Mouse (Mus musculus) bone marrow, adult 2 months (tissue): ENCODE measurements around the gene Nudt6. TPM values are rescaled to one million over a fixed set of nuclear protein-coding genes. Genes with fewer than 3 reads are reported as not detected.
A peak's percentile ranks its signal among the peaks of the same experiment; 100 is the strongest.

Experiments used
- H3K27ac ChIP-seq: fragments of 200-500 bp; 2 replicates; pipeline ENCODE4 v1.5.1; 2012; ENCODE audit warnings: low read depth, mild to moderate bottlenecking, control low read depth, inconsistent platforms, low read length; ENCODE audit not compliant: control insufficient read depth, poor library complexity, insufficient read depth
- H3K4me1 ChIP-seq: fragments of 200-500 bp; 2 replicates; pipeline ENCODE4 v1.6.1; 2011; ENCODE audit warnings: low read length; ENCODE audit not compliant: control insufficient read depth, insufficient read depth
- H3K4me3 ChIP-seq: fragments of 200-500 bp; replicated peaks from 2 replicates; pipeline ENCODE3; 2011; ENCODE audit warnings: mild to moderate bottlenecking, low read depth, low read length, control low read depth; ENCODE audit not compliant: control insufficient read depth
- CTCF ChIP-seq: fragments of 200-500 bp; IDR thresholded peaks from 2 replicates; pipeline ENCODE4 v1.5.1; 2011; ENCODE audit warnings: low read length, control low read depth; ENCODE audit not compliant: control insufficient read depth, insufficient read depth
- POLR2A ChIP-seq: fragments of 200-500 bp; IDR thresholded peaks from 2 replicates; pipeline ENCODE4 v1.6.1; 2011; ENCODE audit warnings: low read depth, mild to moderate bottlenecking, control low read depth, low read length, borderline replicate concordance; ENCODE audit not compliant: control insufficient read depth
- WGBS: fragments of 180-500 bp; shearing (Covaris S2); methylation state at CpG from one replicate; pipeline ENCODE4 v1.1.7; 2018; 5-methylcytosine and 5-hydroxymethylcytosine counted together
- polyA plus RNA-seq: library from polyadenylated mRNA; stranded (reverse); fragments of >200 nt; gene quantifications from 2 replicates; pipeline ENCODE4 v1.2.4, GENCODE M21; 2011; ENCODE audit warnings: low replicate concordance; ENCODE audit not compliant: missing spikeins, insufficient read depth, insufficient read length

Gene Nudt6
- polyA plus RNA-seq, 1 experiment, result 7.3 TPM

GRCm38 (mm10) chr3:37420641-37421040, 630 bp upstream of the Nudt6 start:
- WGBS, result 0% methylated on average over 24 of the region's 24 CpGs
- H3K4me3 ChIP-seq, result peak overlapping the region; percentile 95
- TF ChIP-seq POLR2A (no peak), CTCF (no peak)
- peak overlapping the region; percentile 87 for H3K27ac ChIP-seq
- no peaks in the 10 kb centered on the region for H3K4me1 ChIP-seq

DNA sequence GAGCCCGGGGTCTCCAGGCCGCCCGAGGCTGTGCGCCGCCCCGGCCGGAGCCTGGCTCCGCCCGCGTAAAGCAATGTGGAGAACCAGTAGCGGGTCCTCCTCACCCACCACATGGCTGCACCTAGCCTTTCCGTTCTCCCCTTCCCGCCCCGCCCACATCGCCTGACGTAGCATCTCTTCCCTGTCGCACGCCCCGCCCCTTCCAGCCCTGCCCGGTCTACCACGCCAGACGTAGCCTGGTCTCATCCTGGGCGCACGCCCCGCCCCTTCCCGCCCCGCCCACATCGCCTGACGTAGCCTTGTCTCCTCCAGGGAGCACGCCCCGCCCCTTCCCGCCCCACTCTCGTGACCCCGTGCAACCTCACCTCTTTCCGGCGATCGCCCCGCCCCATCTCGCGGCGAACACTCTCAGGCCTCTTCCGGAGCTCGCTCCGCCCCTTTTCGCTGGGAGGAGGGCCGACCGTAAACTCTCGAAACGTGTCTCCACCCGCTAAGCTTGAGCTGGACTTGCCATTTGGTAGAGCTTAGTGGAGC, 486 bp downstream of the Nudt6 start, which contains the start of gene Spata5:
Gene Spata5, plus strand, starts transcription at position 439 of the 534 bp plus-strand sequence.
- Histone ChIP-seq H3K4me1 (no peaks in the 10 kb centered on the region), H3K27ac (peak within 1 kb of the TSS; percentile 92), H3K4me3 (peak within 1 kb of the TSS; percentile 95)
- under 1% methylated on average over 50 of the region's 50 CpGs for WGBS
- no peak for TF ChIP-seq CTCF
- TF ChIP-seq POLR2A, result peak; percentile 86

DNA sequence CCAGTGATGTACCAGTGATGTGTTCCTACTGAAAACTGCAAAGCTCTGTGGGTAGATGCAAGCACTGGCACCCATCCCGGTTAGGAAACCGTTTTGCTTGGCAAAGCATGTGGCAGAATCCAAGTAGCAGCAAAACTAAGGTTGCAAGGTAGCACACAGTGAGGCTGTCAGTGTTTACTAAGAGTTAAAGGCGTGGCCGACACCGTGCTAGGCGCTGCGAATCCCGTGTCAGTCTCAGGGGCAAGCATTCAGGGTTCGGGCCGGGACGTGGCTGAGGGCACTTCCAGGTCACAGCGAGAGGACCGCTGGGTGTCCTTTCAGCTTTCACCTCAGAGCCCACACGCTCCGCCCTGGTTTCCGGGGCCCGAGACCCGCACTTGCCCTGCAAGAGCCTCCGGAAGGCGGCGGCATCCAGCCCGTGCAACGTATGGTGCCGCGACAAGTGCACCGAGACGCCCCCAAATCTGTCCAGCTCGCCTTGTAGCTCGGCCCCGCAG, 1.0 kb downstream of the Nudt6 start:
- no peaks in the 10 kb centered on the region for H3K4me1 ChIP-seq
- H3K27ac ChIP-seq, result peak overlapping the region; percentile 92
- peak overlapping the region; percentile 73 for H3K4me3 ChIP-seq
- under 1% methylated on average over 30 of the region's 30 CpGs for WGBS
- TF ChIP-seq POLR2A (0 out of 2 replicates have a peak, but pooled peaks have one; percentile 42), CTCF (0 out of 2 replicates have a peak, but pooled peaks have one; percentile 7)

DNA sequence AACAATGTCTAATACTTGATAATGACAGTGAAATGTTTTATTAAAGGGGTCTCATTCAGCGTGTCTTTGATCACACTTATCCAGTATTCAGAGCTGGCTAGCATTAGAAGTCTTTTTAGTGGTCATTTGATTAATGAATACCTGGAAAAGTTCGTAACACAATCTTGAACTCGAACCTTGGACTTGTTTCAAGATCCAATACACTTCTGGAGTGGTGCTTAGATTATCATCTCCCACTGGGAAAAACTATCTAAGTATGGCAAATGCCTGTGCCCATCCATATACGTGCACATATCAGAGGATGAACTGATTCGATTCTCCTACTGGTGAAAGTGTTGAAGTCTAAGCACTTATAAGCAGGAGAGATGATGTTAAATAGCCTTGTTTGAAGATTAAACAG, 1.7 kb downstream of the Nudt6 start:
- no peak for TF ChIP-seq POLR2A
- TF ChIP-seq CTCF, result no peak
- WGBS, result 65% methylated on average over 5 of the region's 5 CpGs
- Histone ChIP-seq H3K27ac (no peak overlapping the region), H3K4me3 (no peak overlapping the region), H3K4me1 (no peaks in the 10 kb centered on the region)

- WGBS, result 54% methylated on average over 14 of the region's 14 CpGs
- no peak for TF ChIP-seq POLR2A
- TF ChIP-seq CTCF, result no peak
- Histone ChIP-seq H3K4me3 (no peak overlapping the region), H3K4me1 (no peaks in the 10 kb centered on the region), H3K27ac (no peak overlapping the region)
Measured at GRCm38 (mm10) chr3:37414413-37414960, 5.5 kb downstream of the Nudt6 start.

DNA sequence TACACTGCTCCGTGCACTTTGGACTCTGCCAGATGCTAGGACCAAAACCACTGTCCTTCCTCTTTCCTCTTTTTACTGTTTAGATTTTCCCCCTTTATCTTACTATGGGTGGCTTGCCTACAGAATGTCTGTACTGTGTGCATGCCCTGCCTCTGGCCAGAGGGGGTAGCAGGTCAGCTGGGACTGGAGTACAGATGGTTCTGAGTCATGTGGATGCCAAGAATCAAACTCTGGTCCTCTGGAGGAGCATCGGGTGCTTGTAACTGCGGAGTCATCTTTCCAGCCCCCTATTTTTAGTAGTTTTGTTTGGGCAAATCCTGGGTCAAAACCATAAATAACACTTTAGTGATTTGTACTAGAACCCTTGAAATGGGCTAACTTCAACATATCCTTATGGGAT, 6.6 kb downstream of the Nudt6 start:
- 82% methylated on average over 3 of the region's 3 CpGs for WGBS
- TF ChIP-seq POLR2A (no peak), CTCF (no peak)

GRCm38 (mm10) chr3:37407598-37407997, 12.4 kb downstream of the Nudt6 start:
- H3K4me3 ChIP-seq, result no peak overlapping the region
- TF ChIP-seq POLR2A (no peak), CTCF (no peak)
- H3K4me1 ChIP-seq, result no peaks in the 10 kb centered on the region
- H3K27ac ChIP-seq, result no peak overlapping the region

More for the DNA sequence above, 6.6 kb downstream of the Nudt6 start:
- no peak overlapping the region for H3K4me3 ChIP-seq
- H3K4me1 ChIP-seq, result no peaks in the 10 kb centered on the region
- H3K27ac ChIP-seq, result no peak overlapping the region

DNA sequence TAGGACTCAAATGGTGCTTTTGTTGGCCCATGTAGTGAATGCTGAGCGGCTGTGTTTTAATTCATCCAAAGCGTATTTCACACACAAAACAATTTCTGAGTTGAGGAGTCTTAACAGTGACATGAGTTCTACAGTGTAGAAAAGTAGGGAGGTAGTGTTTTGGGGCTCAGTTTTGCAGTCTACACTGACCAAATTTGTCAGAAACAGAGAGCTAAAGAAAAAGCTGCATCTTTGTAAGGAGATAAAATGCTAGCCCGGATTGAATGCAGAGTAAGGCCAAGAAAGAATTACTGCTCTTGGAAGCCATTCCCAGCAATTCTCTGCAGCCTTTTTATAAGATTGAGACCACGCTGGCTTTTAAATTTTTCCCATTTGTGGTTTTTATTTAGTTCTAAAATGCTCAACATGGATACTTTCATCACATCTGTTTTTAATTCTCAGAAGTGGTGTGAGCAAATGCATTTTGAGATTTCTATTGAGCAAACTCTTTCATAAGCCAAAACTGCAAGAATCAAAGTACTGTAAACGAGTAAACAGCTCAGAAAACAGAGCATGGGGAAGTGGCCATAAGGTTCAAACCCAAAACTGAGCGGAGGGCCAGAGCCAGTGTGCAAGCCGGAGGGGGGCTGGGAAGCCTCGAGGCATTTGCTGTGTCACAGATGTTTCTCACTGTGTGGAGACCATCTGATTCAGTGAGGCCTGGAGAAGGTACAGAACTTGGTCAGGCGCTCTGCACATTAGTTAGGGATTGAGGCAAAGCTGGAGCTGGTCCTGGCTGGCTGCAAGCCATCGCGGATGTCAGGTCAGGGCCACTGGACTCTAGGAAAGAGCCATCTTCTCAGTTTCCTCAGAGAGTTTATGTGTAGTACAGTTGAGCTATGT, 18.0 kb downstream of the Nudt6 start:
- Histone ChIP-seq H3K27ac (no peak overlapping the region), H3K4me3 (no peak overlapping the region), H3K4me1 (no peaks in the 10 kb centered on the region)
- TF ChIP-seq POLR2A (no peak), CTCF (no peak)
- 81% methylated on average over 11 of the region's 11 CpGs for WGBS
